Mouse (Mus musculus): ENCODE data around the gene Gm3336.

GRCm38 (mm10) chr8:70744806-70745205, 26.5 kb downstream of the Gm3336 start:
- TF ChIP-seq POLR2A (IDR thresholded peaks at IDR 0.05; ENCODE audit: borderline replicate concordance, low read depth, low read length) (no peak), CTCF (IDR thresholded peaks at IDR 0.05; ENCODE audit: low read depth, low read length) (no peak)
